Mouse (Mus musculus) kidney, adult 2 months (tissue): ENCODE results near the gene Rreb1.

Experiments
- CTCF ChIP-seq: fragments of 200-500 bp; conservative IDR thresholded peaks from 2 replicates; pipeline ENCODE4 v1.5.1; 2011; ENCODE audit warnings: low read depth, mild to moderate bottlenecking, control low read depth, low read length, moderate library complexity, mixed read lengths; ENCODE audit not compliant: insufficient read depth, insufficient read length
- POLR2A ChIP-seq: fragments of 200-500 bp; IDR thresholded peaks from one replicate; pipeline ENCODE4 v1.6.1; 2011; ENCODE audit warnings: low read depth, low read length, control low read depth

DNA sequence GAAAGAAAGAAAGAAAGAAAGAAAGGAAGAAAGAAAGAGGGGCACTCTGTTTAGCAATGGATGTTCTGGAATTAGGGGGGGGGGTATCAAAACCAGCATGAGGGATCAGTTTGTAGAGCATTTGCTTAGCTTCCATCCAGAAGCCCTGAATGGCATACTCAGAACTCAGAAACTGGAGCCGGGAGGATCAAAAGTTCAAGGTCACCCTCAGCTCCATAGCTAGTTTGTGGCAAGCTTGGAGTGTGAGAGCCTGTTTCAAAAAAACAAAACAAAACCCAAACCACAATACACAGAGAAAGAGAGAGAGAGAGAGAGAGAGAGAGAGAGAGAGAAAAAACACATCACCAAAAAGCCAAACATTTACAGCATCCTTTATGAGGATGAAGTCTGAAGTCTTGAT is 57.1 kb downstream of the Rreb1 start:
- no peak for TF ChIP-seq CTCF
- TF ChIP-seq POLR2A: no peak
